ENCODE assay signal across 8 mouse cellular contexts in genomic region chr19:56588205-56588626, GRCm38 (mm10). TPM values are rescaled to one million over a fixed set of nuclear protein-coding genes. Genes with fewer than 3 reads are reported as not detected.
A peak's percentile ranks its signal among the peaks of the same experiment; 100 is the strongest.
DNase-seq lines count a peak whose midpoint lies in the region; ATAC-seq and TF ChIP-seq lines count a peak whose summit lies in the region.

No protein-coding gene starts in this region.

- H3K9ac ChIP-seq in hindbrain, postnatal 0 days (replicated peaks; ENCODE audit: low read length) = no peak overlapping the region
- H3K9ac ChIP-seq in hindbrain, embryonic 14.5 days = no peak overlapping the region
- no peak overlapping the region for H3K9ac ChIP-seq in heart, adult 2 months (ENCODE audit: low read depth, low read length)

- no peak overlapping the region for H3ac ChIP-seq in myocyte (ENCODE audit: control insufficient read depth, insufficient read length)

- DNase-seq in hindbrain, postnatal 0 days (ENCODE audit: low spot score) = peak; percentile 48
- DNase-seq in hindbrain, embryonic 14.5 days (ENCODE audit: low spot score) = no peak
- DNase-seq in cerebellum, adult 2 months = peak; percentile 61 to 82
- DNase-seq in heart, adult 2 months = peak; percentile 65 to 82
- DNase-seq in layer of hippocampus, postnatal 25 days (ENCODE audit: extremely low spot score in 1 of 2, low spot score in 1 of 2) = peak; percentile 16 to 20
- no peak for DNase-seq in kidney, postnatal 4 days
- no peak for DNase-seq in kidney, postnatal 10 days

- peak; percentile 70; the same call in 1 of the 2 replicates for ATAC-seq in hindbrain, postnatal 0 days
- ATAC-seq in hindbrain, embryonic 14.5 days (ENCODE audit: low FRiP score) = no peak

- H3K4me1 ChIP-seq in hindbrain, postnatal 0 days (ENCODE audit: insufficient read depth, low read length) = no peaks in the 10 kb centered on the region
- no peaks in the 10 kb centered on the region for H3K4me1 ChIP-seq in hindbrain, embryonic 14.5 days (replicated peaks; ENCODE audit: control insufficient read depth, insufficient read depth, low read length)
- H3K4me1 ChIP-seq in cerebellum, adult 2 months (ENCODE audit: control insufficient read depth, insufficient read depth, low read length) = peaks cover 4% of the 10 kb centered on the region
- H3K4me1 ChIP-seq in heart, adult 2 months (ENCODE audit: control insufficient read depth, insufficient read depth, low read length) = peaks cover 11% of the 10 kb centered on the region

- intact Hi-C loops in heart, adult 2 months (cut with DNase I) = no loop called here

- no peaks in the 10 kb centered on the region for H3K79me2 ChIP-seq in heart, adult 2 months (replicated peaks; ENCODE audit: control insufficient read depth, insufficient read depth, low read length)
- H3K79me2 ChIP-seq in myocyte (ENCODE audit: control insufficient read depth, insufficient read depth) = no peaks in the 10 kb centered on the region

- H3K4me2 ChIP-seq in hindbrain, postnatal 0 days (ENCODE audit: low read depth, low read length) = no peak overlapping the region
- no peak overlapping the region for H3K4me2 ChIP-seq in hindbrain, embryonic 14.5 days (replicated peaks)
- peak overlapping the region; percentile 65 for H3K4me2 ChIP-seq in myocyte (ENCODE audit: low read depth)

- TF ChIP-seq POLR2A in cerebellum, adult 2 months (IDR thresholded peaks at IDR 0.05; ENCODE audit: borderline replicate concordance, insufficient read depth, low read length) = no peak
- TF ChIP-seq POLR2A in heart, adult 2 months (IDR thresholded peaks at IDR 0.05; ENCODE audit: insufficient read depth, low read depth, low read length) = no peak
- TF ChIP-seq POLR2A in myocyte (IDR thresholded peaks at IDR 0.05; ENCODE audit: insufficient read length, low read depth) = peak; percentile 38

- no peak overlapping the region for H3K27ac ChIP-seq in hindbrain, postnatal 0 days
- H3K27ac ChIP-seq in hindbrain, embryonic 14.5 days = no peak overlapping the region
- H3K27ac ChIP-seq in cerebellum, adult 2 months (ENCODE audit: insufficient read depth, low read length) = no peak overlapping the region
- peak overlapping the region; percentile 28 for H3K27ac ChIP-seq in heart, adult 2 months

- 57% methylated on average over 6 of the region's 6 CpGs for WGBS in hindbrain, postnatal 0 days
- WGBS in hindbrain, embryonic 14.5 days = 79% methylated on average over 6 of the region's 6 CpGs
- 5% methylated on average over 6 of the region's 6 CpGs for WGBS in cerebellum, adult 2 months
- WGBS in heart, adult 2 months = 33% methylated on average over 6 of the region's 6 CpGs

- H3K36me3 ChIP-seq in hindbrain, postnatal 0 days (ENCODE audit: insufficient read depth, low read length) = peaks cover 19% of the 10 kb centered on the region; the same call in 1 of the 2 replicates
- peaks cover 51% of the 10 kb centered on the region for H3K36me3 ChIP-seq in hindbrain, embryonic 14.5 days (replicated peaks; ENCODE audit: control insufficient read depth, insufficient read depth)
- H3K36me3 ChIP-seq in heart, adult 2 months (ENCODE audit: control insufficient read depth, insufficient read depth, low read length) = peaks cover 3% of the 10 kb centered on the region; the same call in 1 of the 2 replicates
- peaks cover 27% of the 10 kb centered on the region for H3K36me3 ChIP-seq in myocyte (ENCODE audit: control insufficient read depth, insufficient read depth)

- TF ChIP-seq EP300 in heart, adult 2 months (IDR thresholded peaks at IDR 0.05; ENCODE audit: insufficient read depth, low read depth, low read length) = 0 out of 2 replicates have a peak, but pooled peaks have one; percentile 49

- no peaks in the 10 kb centered on the region for H3K27me3 ChIP-seq in hindbrain, postnatal 0 days (ENCODE audit: insufficient read depth, low read length)
- H3K27me3 ChIP-seq in hindbrain, embryonic 14.5 days (ENCODE audit: control insufficient read depth, insufficient read depth, low read length) = no peaks in the 10 kb centered on the region
- no peaks in the 10 kb centered on the region for H3K27me3 ChIP-seq in cerebellum, adult 2 months (ENCODE audit: control insufficient read depth, insufficient read depth, low read length)
- no peaks in the 10 kb centered on the region for H3K27me3 ChIP-seq in heart, adult 2 months (ENCODE audit: control insufficient read depth, insufficient read depth, low read length)
- H3K27me3 ChIP-seq in myocyte (ENCODE audit: control insufficient read depth, insufficient read depth, insufficient read length) = no peaks in the 10 kb centered on the region

- no peak for TF ChIP-seq CTCF in hindbrain, postnatal 0 days (IDR thresholded peaks at IDR 0.05; ENCODE audit: low read depth)
- TF ChIP-seq CTCF in cerebellum, adult 2 months (IDR thresholded peaks at IDR 0.05; ENCODE audit: borderline replicate concordance, insufficient read depth, low read depth, low read length) = no peak
- TF ChIP-seq CTCF in heart, adult 2 months (IDR thresholded peaks at IDR 0.05) = no peak

- no peaks in the 10 kb centered on the region for H3K9me3 ChIP-seq in hindbrain, postnatal 0 days (ENCODE audit: low read length)
- no peaks in the 10 kb centered on the region for H3K9me3 ChIP-seq in hindbrain, embryonic 14.5 days (ENCODE audit: control insufficient read depth, low read length)

- no peak overlapping the region for H3K4me3 ChIP-seq in hindbrain, postnatal 0 days (ENCODE audit: low read length)
- no peak overlapping the region for H3K4me3 ChIP-seq in hindbrain, embryonic 14.5 days (replicated peaks; ENCODE audit: low read length)
- H3K4me3 ChIP-seq in cerebellum, adult 2 months (replicated peaks; ENCODE audit: insufficient read depth, low read depth, low read length) = no peak overlapping the region
- no peak overlapping the region for H3K4me3 ChIP-seq in heart, adult 2 months
- H3K4me3 ChIP-seq in myocyte = no peak overlapping the region

TF ChIP-seq in myocyte, 11 proteins besides CTCF, POLR2A, EP300 and RAD21:
- TF ChIP-seq TCF3 (IDR thresholded peaks at IDR 0.05; ENCODE audit: insufficient read length, low read depth) (peak; percentile 58), POLR2AphosphoS2 (IDR thresholded peaks at IDR 0.05; ENCODE audit: insufficient read length, low read depth) (peak; percentile 37), REST (IDR thresholded peaks at IDR 0.05; ENCODE audit: insufficient read depth, insufficient read length) (no peak), MAX (IDR thresholded peaks at IDR 0.05; ENCODE audit: low read depth) (no peak), CEBPB (IDR thresholded peaks at IDR 0.05; ENCODE audit: insufficient read depth, poor library complexity, severe bottlenecking) (peak; percentile 87), MYOG (IDR thresholded peaks at IDR 0.05; ENCODE audit: control insufficient read depth in 1 of 3, insufficient read depth in 1 of 3, insufficient read length in 2 of 3, low read depth in 2 of 3) (peak; percentile 73 to 96 (median 84)), E2F4 (IDR thresholded peaks at IDR 0.05; ENCODE audit: insufficient read depth) (no peak), MYOD1 (IDR thresholded peaks at IDR 0.05; ENCODE audit: control insufficient read depth in 1 of 3, insufficient read length in 2 of 3, low read depth in 2 of 3) (peak; percentile 40 to 92 (median 81)), TCF12 (IDR thresholded peaks at IDR 0.05; ENCODE audit: insufficient read depth, poor library complexity, severe bottlenecking) (peak; percentile 60), USF1 (IDR thresholded peaks at IDR 0.05; ENCODE audit: low read depth) (no peak)

RNA-seq across cellular contexts. Expression of gene Nhlrc2, which starts 40.2 kb away (rescaled TPM):
- total RNA-seq in hindbrain, postnatal 0 days (2014; rRNA removed) = 11.5 and 11.7 TPM in 2 replicates
- polyA plus RNA-seq in hindbrain, postnatal 0 days (2015; fragmentation: Nextera tagmentation; extraction: Ambion mirVana) = 7.7 and 7.9 TPM in 2 replicates
- polyA plus RNA-seq in hindbrain, embryonic 14.5 days (2014; fragmentation: Nextera tagmentation; extraction: Ambion mirVana) = 8.9 and 9.5 TPM in 2 replicates
- polyA plus RNA-seq in cerebellum, adult 2 months (2012; rRNA removed) = 10.8 and 11.8 TPM in 2 replicates
- total RNA-seq in heart, adult 2 months (2021) = 10 to 100 TPM; 26.9 to 28.0 TPM
- polyA plus RNA-seq in heart, adult 2 months (2012; rRNA removed) = 7.1 and 14.3 TPM in 2 replicates
- 10 to 100 TPM; 10.4 to 12.2 TPM for total RNA-seq in layer of hippocampus, postnatal 25 days (2021)
- 6.9 TPM for polyA plus RNA-seq in myocyte (2012; fragmentation: generic; extraction: Trizol)

RNA-seq across cellular contexts. Expression of gene Dclre1a, which starts 40.2 kb away (rescaled TPM):
- 6.0 and 6.6 TPM in 2 replicates for total RNA-seq in hindbrain, postnatal 0 days (2014; rRNA removed)
- 11.6 and 12.1 TPM in 2 replicates for polyA plus RNA-seq in hindbrain, postnatal 0 days (2015; fragmentation: Nextera tagmentation; extraction: Ambion mirVana)
- 10.4 and 11.8 TPM in 2 replicates for polyA plus RNA-seq in hindbrain, embryonic 14.5 days (2014; fragmentation: Nextera tagmentation; extraction: Ambion mirVana)
- 8.4 and 9.4 TPM in 2 replicates for polyA plus RNA-seq in cerebellum, adult 2 months (2012; rRNA removed)
- 10 to 100 TPM in 1 of 2 experiments, 1 to 10 TPM in 1; 9.2 to 10.8 TPM for total RNA-seq in heart, adult 2 months (2021)
- polyA plus RNA-seq in heart, adult 2 months (2012; rRNA removed) = 3.3 and 8.5 TPM in 2 replicates
- 1 to 10 TPM; 5.3 to 8.5 TPM for total RNA-seq in layer of hippocampus, postnatal 25 days (2021)
- polyA plus RNA-seq in myocyte (2012; fragmentation: generic; extraction: Trizol) = 3.3 TPM

Comparison
In these comparisons a context has a peak if more than half of its experiments do, and no peak if none do; other contexts are left out.
1. DNase-seq: peak in hindbrain, postnatal 0 days (single experiment), cerebellum, adult 2 months (2 of 2), heart, adult 2 months (2 of 2) and layer of hippocampus, postnatal 25 days (2 of 2); none in hindbrain, embryonic 14.5 days (single experiment), kidney, postnatal 4 days (0 of 2) and kidney, postnatal 10 days (single experiment).